Mouse (Mus musculus) liver, embryonic 14.5 days (tissue): ENCODE measurements around the gene Ipcef1.

ENCODE experiments used
- CTCF ChIP-seq: IDR thresholded peaks from 2 replicates; pipeline ENCODE4 v1.5.1; 2016; ENCODE audit warnings: antibody characterized with exemption, low read depth, control low read depth
- EP300 ChIP-seq: IDR thresholded peaks from 2 replicates; pipeline ENCODE4 v1.6.1; 2016; ENCODE audit warnings: antibody characterized with exemption, low read depth

- TF ChIP-seq EP300 (no peak), CTCF (no peak)
Measured at GRCm38 (mm10) chr10:7076662-7077211, 24.5 kb upstream of the Ipcef1 start.
